ENCODE assay signal across 8 mouse cellular contexts in genomic region chr5:139178895-139179631, GRCm38 (mm10). TPM values are rescaled to one million over a fixed set of nuclear protein-coding genes. Genes with fewer than 3 reads are reported as not detected.
DNase-seq lines count a peak whose midpoint lies in the region; ATAC-seq and TF ChIP-seq lines count a peak whose summit lies in the region.

No protein-coding gene starts in this region.

- no peak for TF ChIP-seq POLR2A in cortical plate, adult 2 months (IDR thresholded peaks at IDR 0.05; ENCODE audit: extremely low read depth, insufficient read depth, low read length)

- H3K4me3 ChIP-seq in cortical plate, adult 2 months (ENCODE audit: insufficient read depth, low read length) = no peak overlapping the region

- peak; percentile 78 to 91 for DNase-seq in adrenal gland, adult (ENCODE audit: inconsistent age in 2 of 2, low spot score in 1 of 2)
- DNase-seq in gastrocnemius, postnatal 14 days = peak; percentile 75
- DNase-seq in left cerebral cortex, postnatal 14 days (ENCODE audit: low spot score in 2 of 2) = peak; percentile 66 to 84
- peak; percentile 87 for DNase-seq in right cerebral cortex, postnatal 14 days
- peak; percentile 56 to 83 for DNase-seq in urinary bladder, postnatal 4 days (ENCODE audit: low spot score in 2 of 2)

- peak; percentile 97 for TF ChIP-seq CTCF in cortical plate, adult 2 months (IDR thresholded peaks at IDR 0.05; ENCODE audit: extremely low read depth, insufficient read depth, low read length)

- no peaks in the 10 kb centered on the region for H3K4me1 ChIP-seq in cortical plate, adult 2 months (ENCODE audit: control insufficient read depth, insufficient read depth, low read length)

- no peak overlapping the region for H3K27ac ChIP-seq in cortical plate, adult 2 months (ENCODE audit: insufficient read depth, low read length)

- intact Hi-C loops in gastrocnemius, postnatal 14 days (cut with DNase I; ENCODE audit: low total_unique reads) = loop anchor here (2.0 to 5.0 kb wide), 2 partner anchors 92 to 330 kb away; no protein-coding TSS in a partner anchor
- intact Hi-C loops in left cerebral cortex, postnatal 14 days (cut with DNase I) = loop anchor here (2.0 to 10.0 kb wide), 3 partner anchors 102 to 330 kb away; partner anchors contain the start of gene Pdgfa

- peak; percentile 63 for ATAC-seq in inflammation-experienced regulatory T-cells, adult 6 months
- ATAC-seq in megakaryocyte-erythroid progenitor cell, adult 5-6 weeks (replicated peaks; ENCODE audit: low FRiP score, low TSS enrichment, poor library complexity, severe bottlenecking) = peak; percentile 88

RNA-seq across cellular contexts. Expression of gene Sun1, which starts 21.4 kb away (rescaled TPM):
- polyA plus RNA-seq in cortical plate, adult 2 months (2012; rRNA removed) = 115 and 128 TPM in 2 replicates
- total RNA-seq in gastrocnemius, postnatal 14 days (2021) = 10 to 100 TPM; 31.0 to 33.2 TPM
- polyA plus RNA-seq in inflammation-experienced regulatory T-cells, adult 6 months (2017; shearing (Covaris generic)) = 10 to 100 TPM; 30.7 to 43.4 (median 38.5) TPM
- 100 to 1,000 TPM in 1 of 2 experiments, 10 to 100 TPM in 1; 98.7 to 116 TPM for total RNA-seq in left cerebral cortex, postnatal 14 days (2021)
- 89.3 and 93.2 TPM in 2 replicates for total RNA-seq in megakaryocyte-erythroid progenitor cell, adult 5-6 weeks (2014; fragmentation: Nextera tagmentation)
- total RNA-seq in megakaryocyte-erythroid progenitor cell, adult 5-6 weeks (2017) = 72.3 and 92.9 TPM in 2 replicates

RNA-seq across cellular contexts. Expression of gene Dnaaf5, which starts 29.0 kb away (rescaled TPM):
- polyA plus RNA-seq in cortical plate, adult 2 months (2012; rRNA removed) = 5.8 and 6.7 TPM in 2 replicates
- total RNA-seq in gastrocnemius, postnatal 14 days (2021) = 10 to 100 TPM in 1 of 2 experiments, 1 to 10 TPM in 1; 9.3 to 10.2 TPM
- polyA plus RNA-seq in inflammation-experienced regulatory T-cells, adult 6 months (2017; shearing (Covaris generic)) = 10 to 100 TPM in 1 of 3 experiments, 1 to 10 TPM in 2; 5.9 to 11.9 (median 6.2) TPM
- 1 to 10 TPM; 6.9 to 7.8 TPM for total RNA-seq in left cerebral cortex, postnatal 14 days (2021)
- 21.5 and 23.3 TPM in 2 replicates for total RNA-seq in megakaryocyte-erythroid progenitor cell, adult 5-6 weeks (2014; fragmentation: Nextera tagmentation)
- 8.3 and 9.5 TPM in 2 replicates for total RNA-seq in megakaryocyte-erythroid progenitor cell, adult 5-6 weeks (2017)

RNA-seq across cellular contexts. Expression of gene Prkar1b, which starts 29.3 kb away (rescaled TPM):
- 862 and 899 TPM in 2 replicates for polyA plus RNA-seq in cortical plate, adult 2 months (2012; rRNA removed)
- 1 to 10 TPM; 1.1 to 2.1 TPM for total RNA-seq in gastrocnemius, postnatal 14 days (2021)
- 1 to 10 TPM in 1 of 3 experiments, under 1 TPM in 1, not detected in 1; 0.38 to 3.9 TPM for polyA plus RNA-seq in inflammation-experienced regulatory T-cells, adult 6 months (2017; shearing (Covaris generic))
- 100 to 1,000 TPM; 571 to 599 TPM for total RNA-seq in left cerebral cortex, postnatal 14 days (2021)
- total RNA-seq in megakaryocyte-erythroid progenitor cell, adult 5-6 weeks (2014; fragmentation: Nextera tagmentation) = 3.1 TPM in 1 of 2 replicates, not detected in the other
- total RNA-seq in megakaryocyte-erythroid progenitor cell, adult 5-6 weeks (2017) = not detected in 2 replicates

Comparison
In these comparisons a context has a peak if more than half of its experiments do, and no peak if none do; other contexts are left out.
1. RNA of gene Prkar1b, which starts 29.3 kb away (total RNA-seq): 571 to 599 TPM in left cerebral cortex, postnatal 14 days; 1.1 to 2.1 TPM in gastrocnemius, postnatal 14 days and 3.1 TPM in megakaryocyte-erythroid progenitor cell, adult 5-6 weeks; every median in the first group is over 100 times any median in the second.
2. Peak in every context shown above with its lines, with median percentiles within 50 percentile points of each other: DNase-seq.